Mouse (Mus musculus): ENCODE data around the gene Afp.

Afp gene

DNA sequence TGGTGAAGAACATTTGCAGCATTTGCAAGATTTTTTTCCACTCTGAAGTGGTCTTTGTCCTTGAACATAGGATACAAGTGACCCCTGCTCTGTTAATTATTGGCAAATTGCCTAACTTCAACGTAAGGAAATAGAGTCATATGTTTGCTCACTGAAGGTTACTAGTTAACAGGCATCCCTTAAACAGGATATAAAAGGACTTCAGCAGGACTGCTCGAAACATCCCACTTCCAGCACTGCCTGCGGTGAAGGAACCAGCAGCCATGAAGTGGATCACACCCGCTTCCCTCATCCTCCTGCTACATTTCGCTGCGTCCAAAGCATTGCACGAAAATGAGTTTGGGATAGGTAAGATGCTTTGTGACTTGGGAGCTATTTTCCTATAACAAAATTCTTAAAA lies at the start of gene Afp:
Gene Afp, plus strand, starts transcription at position 220 of the 400 bp plus-strand sequence.
- no peak for DNase-seq (ENCODE audit: low read depth, low spot score)

DNA sequence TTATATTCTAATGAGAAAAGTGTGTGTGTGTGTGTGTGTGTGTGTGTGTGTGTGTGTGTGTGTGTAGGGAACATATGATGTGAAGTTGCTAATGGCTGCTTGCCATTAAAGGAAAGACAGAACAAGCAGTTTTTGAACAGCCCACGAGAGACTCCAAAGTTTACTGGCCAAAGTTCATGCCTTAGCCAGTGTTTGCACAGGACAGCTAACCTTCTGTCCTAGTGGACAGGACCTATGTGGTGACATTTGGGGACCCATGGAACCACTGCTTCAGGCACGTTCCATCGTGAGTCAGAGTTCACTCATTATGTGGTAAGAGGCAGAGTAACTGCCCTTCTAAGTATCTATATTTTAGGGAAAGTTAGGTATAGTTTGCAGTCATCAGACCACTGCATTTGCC lies 43.0 kb upstream of the Afp start:
- no peak for DNase-seq (ENCODE audit: low read depth, low spot score)

DNA sequence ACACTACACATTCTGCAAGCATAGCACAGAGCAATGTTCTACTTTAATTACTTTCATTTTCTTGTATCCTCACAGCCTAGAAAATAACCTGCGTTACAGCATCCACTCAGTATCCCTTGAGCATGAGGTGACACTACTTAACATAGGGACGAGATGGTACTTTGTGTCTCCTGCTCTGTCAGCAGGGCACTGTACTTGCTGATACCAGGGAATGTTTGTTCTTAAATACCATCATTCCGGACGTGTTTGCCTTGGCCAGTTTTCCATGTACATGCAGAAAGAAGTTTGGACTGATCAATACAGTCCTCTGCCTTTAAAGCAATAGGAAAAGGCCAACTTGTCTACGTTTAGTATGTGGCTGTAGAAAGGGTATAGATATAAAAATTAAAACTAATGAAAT lies 40.6 kb upstream of the Afp start:
- DNase-seq (ENCODE audit: low read depth, low spot score): no peak

DNA sequence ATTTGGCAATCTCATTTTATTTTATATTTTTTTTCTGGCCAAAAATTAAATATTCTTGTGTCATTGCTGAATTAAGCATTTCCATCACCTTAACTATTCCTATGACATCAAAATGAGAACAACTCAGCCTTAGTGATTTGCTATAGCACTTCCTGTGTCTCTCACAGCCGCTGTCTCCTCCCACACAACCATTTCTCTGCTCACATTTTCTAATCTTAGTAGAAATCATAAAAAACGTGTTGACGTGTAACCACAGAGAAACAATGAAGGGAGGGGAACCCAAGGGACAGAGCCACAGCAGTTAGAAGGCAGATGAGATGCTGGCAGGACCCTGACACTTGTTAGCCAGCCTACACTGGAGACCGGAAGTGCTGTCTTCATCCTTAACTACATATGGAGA lies 37.8 kb upstream of the Afp start:
- DNase-seq (ENCODE audit: low read depth, low spot score): no peak

DNA sequence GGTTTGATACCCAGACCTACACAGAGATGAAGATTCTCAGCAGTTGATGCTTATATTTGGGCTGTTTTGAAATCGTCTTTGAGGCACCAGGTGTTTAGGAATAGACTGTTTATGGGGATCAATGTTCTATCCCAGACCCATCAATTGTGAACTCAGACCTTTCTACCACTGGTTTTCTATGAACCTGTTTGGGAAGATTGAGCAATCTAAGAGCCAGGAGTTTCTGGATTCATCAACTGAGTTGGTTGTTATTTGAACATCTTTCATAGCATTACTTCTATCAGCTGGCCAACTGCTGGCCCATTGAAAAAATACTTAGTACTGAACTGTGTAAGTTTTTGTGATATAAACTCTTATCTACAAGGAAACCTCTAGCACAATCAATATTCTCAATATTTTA lies 33.3 kb upstream of the Afp start:
- DNase-seq (ENCODE audit: low read depth, low spot score): no peak

DNA sequence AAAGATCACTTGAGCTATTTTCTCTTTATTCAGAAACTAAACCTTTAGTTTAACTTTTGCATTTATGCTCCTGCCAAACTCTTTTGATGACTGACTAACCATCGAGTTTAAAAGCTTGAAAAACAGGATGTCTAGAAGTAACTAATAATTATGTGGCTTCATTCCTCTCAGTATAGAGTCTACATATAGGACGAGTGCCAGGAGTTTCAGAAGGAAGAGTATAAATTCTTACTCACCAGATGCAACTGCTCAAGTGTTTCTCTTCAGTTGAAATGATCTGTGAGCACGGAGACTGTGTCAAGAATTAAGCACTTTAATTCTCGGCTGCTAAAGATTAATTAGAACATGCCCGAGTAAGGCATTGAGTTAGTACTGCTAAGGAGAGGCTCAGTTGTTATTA lies 31.8 kb upstream of the Afp start:
- no peak for DNase-seq (ENCODE audit: low read depth, low spot score)

DNA sequence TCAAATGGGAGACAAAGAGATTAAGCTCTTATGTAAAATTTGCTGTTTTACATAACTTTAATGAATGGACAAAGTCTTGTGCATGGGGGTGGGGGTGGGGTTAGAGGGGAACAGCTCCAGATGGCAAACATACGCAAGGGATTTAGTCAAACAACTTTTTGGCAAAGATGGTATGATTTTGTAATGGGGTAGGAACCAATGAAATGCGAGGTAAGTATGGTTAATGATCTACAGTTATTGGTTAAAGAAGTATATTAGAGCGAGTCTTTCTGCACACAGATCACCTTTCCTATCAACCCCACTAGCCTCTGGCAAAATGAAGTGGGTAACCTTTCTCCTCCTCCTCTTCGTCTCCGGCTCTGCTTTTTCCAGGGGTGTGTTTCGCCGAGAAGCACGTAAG lies 29.9 kb upstream of the Afp start, which contains the start of gene Alb:
Gene Alb, plus strand, starts transcription at position 279 of the 400 bp plus-strand sequence.
- no peak for DNase-seq (ENCODE audit: low read depth, low spot score)

DNA sequence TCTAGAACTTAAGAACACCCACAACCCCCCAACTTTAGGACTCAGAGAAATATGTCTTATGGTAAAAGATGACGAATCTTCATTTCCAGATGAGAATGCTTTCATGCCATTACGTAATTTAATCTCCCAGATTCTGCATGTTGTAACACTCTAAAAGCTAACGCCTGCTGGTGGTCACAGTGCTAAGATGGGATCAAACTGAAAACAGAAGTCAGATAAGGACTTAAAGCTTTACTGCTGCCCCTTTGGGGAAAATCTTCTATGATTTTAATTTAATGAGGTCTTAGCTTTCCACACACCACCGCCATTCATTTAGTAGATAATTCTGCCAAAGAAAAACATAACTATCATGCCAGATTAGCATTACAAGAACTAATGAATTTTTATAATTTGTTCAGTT lies 23.7 kb upstream of the Afp start:
- DNase-seq (ENCODE audit: low read depth, low spot score): no peak

DNA sequence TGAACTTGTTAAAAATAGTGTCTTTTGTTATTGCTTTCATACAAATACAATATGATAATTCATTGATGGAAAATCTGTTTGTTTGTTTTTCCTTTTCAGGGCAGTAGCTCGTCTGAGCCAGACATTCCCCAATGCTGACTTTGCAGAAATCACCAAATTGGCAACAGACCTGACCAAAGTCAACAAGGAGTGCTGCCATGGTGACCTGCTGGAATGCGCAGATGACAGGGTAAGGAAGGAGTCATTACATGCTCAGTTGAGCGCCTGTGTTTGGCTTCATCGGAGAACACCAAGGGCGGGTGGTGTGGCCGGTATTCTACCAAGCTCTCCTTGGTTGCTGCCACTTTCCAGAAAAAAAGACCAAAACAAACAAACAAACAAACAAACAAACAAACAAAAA lies 23.3 kb upstream of the Afp start:
- no peak for DNase-seq (ENCODE audit: low read depth, low spot score)

DNA sequence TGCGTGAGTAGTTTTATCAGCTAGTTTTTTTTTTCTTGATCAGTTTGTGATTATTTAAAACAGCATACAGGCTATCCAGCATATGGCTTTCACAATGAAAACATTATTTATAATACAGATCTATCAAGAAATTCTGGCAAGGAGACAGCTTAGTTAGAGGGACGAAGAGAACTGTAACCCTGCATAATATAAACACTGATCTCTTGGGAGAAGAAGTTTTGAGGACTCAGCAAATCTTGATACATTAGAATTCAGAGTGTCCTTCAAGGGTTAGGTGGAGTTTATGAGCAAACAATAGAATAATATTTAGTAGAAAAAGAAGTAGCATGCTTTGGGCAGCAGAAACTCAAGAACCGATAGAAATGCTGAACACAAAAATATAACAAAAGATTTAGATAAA lies 19.7 kb upstream of the Afp start:
- no peak for DNase-seq (ENCODE audit: low read depth, low spot score)

DNA sequence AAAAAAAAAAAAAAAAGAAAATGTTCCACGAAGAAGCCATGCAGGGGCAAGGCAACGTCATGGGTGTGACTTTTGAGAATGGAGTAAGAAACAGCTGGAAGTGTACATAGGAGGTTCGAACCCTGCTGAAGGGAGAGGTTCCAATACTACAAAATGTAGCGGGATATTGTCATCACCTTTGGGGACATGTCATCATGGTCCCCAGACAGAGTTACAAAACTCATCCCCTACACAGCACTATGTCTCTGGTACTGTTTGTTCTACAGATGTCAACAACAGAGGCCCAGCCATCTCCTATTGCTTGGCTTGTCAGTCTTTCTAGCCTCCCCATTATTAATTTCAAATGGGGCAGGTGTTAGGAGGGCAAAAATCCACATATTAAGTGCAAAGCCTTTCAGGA lies 16.6 kb upstream of the Afp start:
- no peak for DNase-seq (ENCODE audit: low read depth, low spot score)

DNA sequence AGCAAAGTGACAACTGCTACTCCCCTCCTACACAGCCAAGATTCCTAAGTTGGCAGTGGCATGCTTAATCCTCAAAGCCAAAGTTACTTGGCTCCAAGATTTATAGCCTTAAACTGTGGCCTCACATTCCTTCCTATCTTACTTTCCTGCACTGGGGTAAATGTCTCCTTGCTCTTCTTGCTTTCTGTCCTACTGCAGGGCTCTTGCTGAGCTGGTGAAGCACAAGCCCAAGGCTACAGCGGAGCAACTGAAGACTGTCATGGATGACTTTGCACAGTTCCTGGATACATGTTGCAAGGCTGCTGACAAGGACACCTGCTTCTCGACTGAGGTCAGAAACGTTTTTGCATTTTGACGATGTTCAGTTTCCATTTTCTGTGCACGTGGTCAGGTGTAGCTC lies 16.2 kb upstream of the Afp start:
- no peak for DNase-seq (ENCODE audit: low read depth, low spot score)

DNA sequence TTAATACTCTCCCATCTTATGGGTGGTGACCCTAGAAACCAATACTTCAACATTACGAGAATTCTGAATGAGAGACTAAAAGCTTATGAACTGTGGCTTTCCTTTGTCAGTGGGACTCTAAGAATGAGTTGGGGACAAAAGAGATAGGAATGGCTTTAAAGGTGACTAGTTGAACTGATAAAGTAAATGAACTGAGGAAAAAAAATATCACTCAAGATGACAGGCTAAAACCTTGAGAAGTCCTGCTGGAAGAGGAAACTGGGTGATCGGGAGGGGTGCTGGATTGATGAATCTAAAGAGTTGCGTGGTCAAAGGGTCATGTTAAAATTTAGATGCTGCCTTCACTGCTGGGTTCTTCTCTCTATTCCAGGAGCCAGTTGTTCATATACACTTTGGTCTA lies 13.8 kb upstream of the Afp start:
- DNase-seq (ENCODE audit: low read depth, low spot score): no peak

DNA sequence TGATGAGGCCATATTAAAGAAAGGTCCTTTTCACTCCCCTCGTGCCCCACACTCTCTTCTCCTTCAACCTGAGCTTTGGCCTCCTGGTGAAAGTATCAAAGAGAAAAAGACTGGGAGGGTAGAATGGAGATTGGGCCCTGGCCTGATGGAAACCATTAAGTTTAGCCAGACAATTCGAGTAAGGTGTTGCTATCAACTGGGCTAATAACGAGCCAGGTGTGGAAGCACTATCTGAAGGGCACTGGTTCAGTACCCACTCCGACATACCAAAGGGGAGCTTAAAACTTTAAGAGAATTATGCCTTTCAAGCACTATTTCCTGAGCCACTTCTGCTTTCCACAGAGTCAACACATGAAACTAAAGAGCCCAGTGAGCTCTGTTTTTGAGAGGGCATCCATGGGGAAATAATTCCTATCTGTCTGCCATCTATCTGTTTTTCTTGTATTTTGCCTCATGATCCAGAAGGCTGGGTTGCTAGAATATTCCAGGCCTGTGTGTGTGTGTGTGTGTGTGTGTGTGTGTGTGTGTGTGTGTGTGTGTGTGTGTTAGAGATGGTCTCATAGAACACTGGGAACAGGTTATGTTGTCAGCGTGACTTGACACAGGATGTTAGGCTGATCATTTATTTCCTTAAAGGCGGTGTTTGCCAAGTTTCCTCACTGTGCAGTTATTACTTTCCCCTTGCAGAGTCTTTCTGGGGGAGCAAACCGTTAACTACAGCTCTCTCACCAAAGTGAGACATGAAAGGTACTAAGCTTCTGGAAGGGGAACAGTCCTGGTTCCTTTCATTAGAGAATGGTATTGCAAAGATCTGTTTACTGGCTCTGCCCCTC lies 13.0 kb upstream of the Afp start:
- DNase-seq (ENCODE audit: low read depth, low spot score): no peak

DNA sequence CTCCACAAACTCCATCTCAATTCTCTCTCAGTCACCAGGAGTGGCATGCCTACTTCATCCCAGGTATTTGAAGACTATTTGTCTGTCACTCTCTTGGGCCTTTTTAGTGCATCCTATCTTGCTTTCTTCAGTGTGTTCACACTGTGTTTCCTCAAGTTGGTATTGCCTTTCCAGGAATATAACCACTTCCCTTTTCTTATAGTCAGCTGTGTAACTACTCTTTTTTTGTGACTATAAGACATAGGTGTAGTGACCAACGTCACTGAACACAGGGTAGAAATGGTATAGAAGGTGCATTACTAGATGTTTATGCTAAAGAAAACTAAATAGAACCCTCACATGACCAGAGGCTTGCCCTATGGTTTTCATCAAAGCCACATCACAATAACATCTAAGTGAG lies 11.7 kb upstream of the Afp start:
- DNase-seq (ENCODE audit: low read depth, low spot score): no peak

DNA sequence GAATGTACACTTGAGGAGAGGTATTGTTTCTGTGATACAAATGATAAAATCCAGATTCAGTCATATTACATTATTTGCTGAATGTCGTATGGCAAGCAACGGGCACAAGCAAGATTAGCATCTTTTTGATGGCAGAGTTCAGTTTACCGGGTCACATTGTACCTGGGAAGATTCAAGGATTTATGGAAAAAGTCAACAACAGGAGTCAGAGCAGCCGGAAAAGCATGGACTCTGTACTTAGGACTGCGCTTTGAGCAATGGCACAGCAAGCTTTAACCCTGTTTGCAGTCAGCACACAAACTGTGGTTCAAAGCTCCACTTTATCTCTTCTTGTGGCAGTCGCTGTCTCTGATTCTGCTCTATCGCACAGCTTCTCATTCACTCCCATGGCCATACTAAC lies 4.9 kb upstream of the Afp start:
- DNase-seq (ENCODE audit: low read depth, low spot score): no peak

DNA sequence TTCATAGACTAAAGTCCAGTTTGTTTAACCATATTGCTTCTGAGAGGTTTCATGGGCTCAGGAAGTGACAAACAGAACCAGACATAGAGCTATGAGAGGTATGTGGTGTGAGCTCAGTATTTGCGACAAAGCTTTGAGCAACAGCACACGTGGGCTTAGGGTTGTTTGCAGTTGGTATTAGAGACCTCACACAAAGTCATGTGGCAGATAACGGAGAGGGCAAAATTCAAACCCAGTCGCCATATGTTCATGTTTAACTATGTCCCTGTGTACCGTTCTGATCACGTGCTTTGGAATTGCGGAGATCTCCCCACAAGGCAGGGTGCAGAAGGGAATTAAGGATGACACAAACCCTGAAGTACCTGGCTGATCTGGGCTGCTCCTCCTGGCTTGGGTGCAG lies 2.2 kb upstream of the Afp start:
- no peak for DNase-seq (ENCODE audit: low read depth, low spot score)

DNA sequence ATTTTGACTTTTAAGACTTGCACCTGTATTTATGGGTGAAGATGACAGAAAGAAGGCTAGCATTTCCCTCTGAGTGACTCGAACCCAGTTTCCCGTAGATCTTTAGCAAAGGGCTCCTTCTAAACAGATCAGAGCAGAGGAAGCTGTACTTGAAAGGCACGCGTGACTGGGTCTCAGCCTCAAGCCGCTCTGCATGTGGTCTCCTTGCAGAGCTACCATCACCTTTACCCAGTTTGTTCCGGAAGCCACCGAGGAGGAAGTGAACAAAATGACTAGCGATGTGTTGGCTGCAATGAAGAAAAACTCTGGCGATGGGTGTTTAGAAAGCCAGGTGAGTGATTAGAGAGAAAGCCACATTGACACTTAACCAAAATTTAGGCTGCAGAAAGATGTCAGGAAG lies 1.9 kb downstream of the Afp start:
- no peak for DNase-seq (ENCODE audit: low read depth, low spot score)

DNA sequence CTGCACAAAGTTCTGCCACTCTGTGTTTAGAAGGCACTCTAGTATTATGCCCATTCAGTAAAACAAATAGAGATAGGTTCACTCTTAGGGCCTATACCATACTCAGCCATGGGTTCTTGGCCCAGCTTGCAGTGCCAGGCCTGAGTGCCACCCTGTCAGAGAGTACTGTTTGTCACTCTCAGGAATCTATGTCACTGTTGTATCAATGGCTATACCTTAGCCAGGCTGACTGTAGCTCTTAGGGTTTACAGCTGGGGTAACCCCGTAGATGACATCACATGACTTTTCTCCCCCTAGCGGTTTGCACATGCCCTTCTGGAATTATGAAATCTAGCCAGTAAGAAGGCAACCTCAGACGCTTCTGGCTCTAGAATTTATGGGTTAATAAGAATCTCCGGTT lies 3.8 kb downstream of the Afp start:
- no peak for DNase-seq (ENCODE audit: low read depth, low spot score)

DNA sequence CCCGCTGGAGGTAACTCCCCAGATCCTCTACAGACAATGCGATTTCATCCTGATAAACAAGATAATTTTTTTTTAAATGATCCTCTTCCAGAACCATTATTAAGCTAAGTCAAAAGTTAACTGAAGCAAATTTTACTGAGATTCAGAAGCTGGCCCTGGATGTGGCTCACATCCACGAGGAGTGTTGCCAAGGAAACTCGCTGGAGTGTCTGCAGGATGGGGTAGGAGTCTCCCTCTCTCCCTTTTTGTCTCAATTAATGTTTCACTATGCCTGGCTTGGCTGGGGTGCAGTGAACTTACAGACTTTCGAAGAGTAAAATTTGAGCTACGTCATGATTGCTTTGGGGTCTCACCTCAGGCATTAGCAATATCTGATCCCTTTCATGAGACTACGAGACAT lies 9.0 kb downstream of the Afp start:
- no peak for DNase-seq (ENCODE audit: low read depth, low spot score)

DNA sequence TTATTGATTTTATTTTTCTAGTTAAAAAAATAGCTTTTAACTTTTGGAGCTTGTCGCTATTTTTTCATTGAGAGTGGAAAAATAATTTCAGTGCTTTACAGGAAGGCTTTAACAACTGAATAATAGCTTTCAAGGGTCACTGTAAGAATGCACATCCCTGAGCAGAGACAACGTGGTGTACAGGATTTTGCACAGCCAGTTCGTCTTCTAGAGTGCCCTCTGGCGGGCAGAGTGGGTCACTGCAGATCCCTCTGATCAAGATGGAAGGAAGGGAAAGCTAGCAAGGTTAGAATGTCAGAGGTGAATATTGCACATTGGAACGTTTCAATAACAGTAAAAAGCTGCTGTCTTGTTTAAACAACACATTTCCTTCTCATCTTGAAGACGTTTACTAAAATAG lies 10.2 kb downstream of the Afp start:
- DNase-seq (ENCODE audit: low read depth, low spot score): no peak

DNA sequence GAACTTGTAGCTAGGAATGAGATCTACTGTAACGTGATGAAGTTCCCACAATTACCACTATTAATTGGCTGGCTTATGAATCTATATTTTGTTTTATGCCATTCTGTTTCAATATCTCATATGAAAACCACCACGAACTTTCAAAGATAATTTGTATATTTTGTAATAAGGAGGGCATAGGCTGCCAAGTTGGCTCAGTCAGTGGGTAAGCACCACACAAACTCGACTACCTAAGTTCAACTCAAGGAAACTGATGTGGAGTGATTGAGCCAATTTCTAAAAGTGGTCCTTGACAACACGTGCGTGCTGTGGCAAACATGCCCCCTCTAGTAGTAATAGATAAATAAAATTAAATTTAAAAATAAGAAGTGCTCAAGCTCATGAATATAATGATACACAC lies 11.2 kb downstream of the Afp start:
- DNase-seq (ENCODE audit: low read depth, low spot score): no peak

DNA sequence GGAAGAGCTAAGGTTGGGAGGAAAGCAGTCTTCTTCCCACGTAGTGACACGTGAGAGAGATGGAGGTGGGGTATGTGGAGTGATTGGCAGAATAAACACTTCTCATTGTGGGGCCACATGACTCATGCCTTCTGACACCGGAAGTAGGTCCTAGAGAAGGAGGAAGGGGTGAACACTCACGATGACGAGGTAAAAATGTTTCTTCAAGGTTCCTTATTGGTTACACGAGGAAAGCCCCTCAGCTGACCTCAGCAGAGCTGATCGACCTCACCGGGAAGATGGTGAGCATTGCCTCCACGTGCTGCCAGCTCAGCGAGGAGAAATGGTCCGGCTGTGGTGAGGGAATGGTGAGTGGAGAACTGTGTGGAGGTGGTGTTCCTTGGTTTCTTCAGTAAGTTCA lies 14.2 kb downstream of the Afp start:
- no peak for DNase-seq (ENCODE audit: low read depth, low spot score)

DNA sequence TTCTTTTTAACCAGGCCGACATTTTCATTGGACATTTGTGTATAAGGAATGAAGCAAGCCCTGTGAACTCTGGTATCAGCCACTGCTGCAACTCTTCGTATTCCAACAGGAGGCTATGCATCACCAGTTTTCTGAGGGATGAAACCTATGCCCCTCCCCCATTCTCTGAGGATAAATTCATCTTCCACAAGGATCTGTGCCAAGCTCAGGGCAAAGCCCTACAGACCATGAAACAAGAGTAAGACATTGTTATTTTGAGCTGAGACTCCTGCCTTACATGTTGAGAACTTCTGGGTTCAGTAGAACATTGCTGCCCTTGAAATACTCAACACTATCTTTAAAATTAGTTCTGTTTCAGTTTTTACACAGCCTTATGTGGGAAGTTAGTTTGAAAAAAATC lies 16.0 kb downstream of the Afp start:
- DNase-seq (ENCODE audit: low read depth, low spot score): no peak
